Mouse (Mus musculus): ENCODE results near the gene Pkp4. TPM values are rescaled to one million over a fixed set of nuclear protein-coding genes. Genes with fewer than 3 reads are reported as not detected.

The Pkp4 gene
- polyA plus RNA-seq, 1 experiment from 2014 or later: 45.1 TPM

DNA sequence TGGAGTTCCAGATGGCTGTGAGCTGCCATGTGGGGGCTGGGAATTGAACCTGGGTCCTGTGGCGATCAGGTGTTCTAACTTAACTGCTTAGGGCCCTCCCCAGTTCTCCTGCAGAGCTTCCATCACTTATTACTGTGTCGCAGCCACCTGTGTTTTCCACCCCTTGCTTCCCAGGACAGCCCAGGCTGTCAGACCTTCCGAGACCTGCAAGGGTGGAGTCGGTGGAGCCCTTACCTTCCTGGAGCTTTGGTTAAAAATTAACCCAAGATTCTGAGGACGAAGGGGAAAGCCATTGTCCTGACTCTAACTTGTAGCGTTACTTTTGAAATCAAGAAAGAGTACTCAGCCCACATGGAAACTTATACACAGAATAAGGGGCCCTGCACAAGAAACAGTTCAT is 15.3 kb downstream of the Pkp4 start:
- Histone ChIP-seq H3K4me3 (ENCODE audit: low read depth, low read length) (no peak overlapping the region), H3K4me1 (ENCODE audit: control insufficient read depth, insufficient read depth, low read length) (peaks cover 35% of the 10 kb centered on the region), H3K27ac (ENCODE audit: low read length) (peak overlapping the region; percentile 84; the same call in 1 of the 2 replicates), H3K36me3 (ENCODE audit: control insufficient read depth, insufficient read depth, low read length) (no peaks in the 10 kb centered on the region), H3K4me2 (replicated peaks; ENCODE audit: low read depth, low read length) (no peak overlapping the region), H3K9me3 (ENCODE audit: control insufficient read depth, low read depth, low read length) (no peaks in the 10 kb centered on the region), H3K27me3 (ENCODE audit: control insufficient read depth, insufficient read depth, low read length) (no peaks in the 10 kb centered on the region), H3K9ac (replicated peaks; ENCODE audit: low read depth, low read length) (no peak overlapping the region)
- WGBS: 68% methylated on average over 6 of the region's 6 CpGs
- peak; percentile 80 for ATAC-seq (ENCODE audit: insufficient number of reproducible peaks, insufficient read depth, low FRiP score, low read depth)

GRCm38 (mm10) chr2:59178191-59178590 is 17.5 kb downstream of the Pkp4 start:
- H3K27me3 ChIP-seq (ENCODE audit: control insufficient read depth, insufficient read depth, low read length): no peaks in the 10 kb centered on the region
- WGBS: 72% methylated on average over 8 of the region's 8 CpGs
- no peak overlapping the region for H3K9ac ChIP-seq (replicated peaks; ENCODE audit: low read depth, low read length)
- H3K4me2 ChIP-seq (replicated peaks; ENCODE audit: low read depth, low read length): no peak overlapping the region
- H3K4me3 ChIP-seq (ENCODE audit: low read depth, low read length): no peak overlapping the region
- H3K27ac ChIP-seq (ENCODE audit: low read length): peak overlapping the region; percentile 76; the same call in 1 of the 2 replicates
- no peaks in the 10 kb centered on the region for H3K9me3 ChIP-seq (ENCODE audit: control insufficient read depth, low read depth, low read length)
- no peak for ATAC-seq (ENCODE audit: insufficient number of reproducible peaks, insufficient read depth, low FRiP score, low read depth)
- H3K36me3 ChIP-seq (ENCODE audit: control insufficient read depth, insufficient read depth, low read length): no peaks in the 10 kb centered on the region
- H3K4me1 ChIP-seq (ENCODE audit: control insufficient read depth, insufficient read depth, low read length): peaks cover 30% of the 10 kb centered on the region

DNA sequence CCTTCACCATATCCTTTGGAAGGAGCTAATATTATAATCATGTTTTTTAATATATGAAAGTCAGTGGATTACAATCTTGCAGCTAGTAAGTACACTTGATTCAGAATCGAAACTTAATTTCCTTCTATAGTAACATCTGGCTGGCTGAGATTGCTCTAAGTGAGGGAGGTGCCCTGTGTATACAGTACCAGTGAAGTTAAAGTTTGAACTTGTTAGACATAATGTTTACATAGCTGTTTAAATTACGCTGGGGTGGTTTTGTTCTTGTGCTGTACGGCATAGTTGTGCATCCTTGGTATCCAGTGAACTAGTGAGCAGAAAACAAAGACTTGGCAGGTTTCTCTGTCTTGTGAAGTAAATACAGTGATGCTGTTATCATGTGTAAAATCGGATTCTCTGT is 18.3 kb downstream of the Pkp4 start:
- H3K4me2 ChIP-seq (replicated peaks; ENCODE audit: low read depth, low read length): peak overlapping the region; percentile 10; the same call in 1 of the 2 replicates
- 26% methylated on average over 4 of the region's 4 CpGs for WGBS

GRCm38 (mm10) chr2:59179487-59179886 is 18.8 kb downstream of the Pkp4 start:
- Histone ChIP-seq H3K27me3 (ENCODE audit: control insufficient read depth, insufficient read depth, low read length) (no peaks in the 10 kb centered on the region), H3K27ac (ENCODE audit: low read length) (no peak overlapping the region; the same call in 1 of the 2 replicates), H3K4me2 (replicated peaks; ENCODE audit: low read depth, low read length) (no peak overlapping the region), H3K4me3 (ENCODE audit: low read depth, low read length) (no peak overlapping the region), H3K9ac (replicated peaks; ENCODE audit: low read depth, low read length) (no peak overlapping the region), H3K4me1 (ENCODE audit: control insufficient read depth, insufficient read depth, low read length) (peaks cover 30% of the 10 kb centered on the region), H3K36me3 (ENCODE audit: control insufficient read depth, insufficient read depth, low read length) (no peaks in the 10 kb centered on the region), H3K9me3 (ENCODE audit: control insufficient read depth, low read depth, low read length) (no peaks in the 10 kb centered on the region)
- WGBS: 43% methylated on average over 5 of the region's 5 CpGs
- ATAC-seq (ENCODE audit: insufficient number of reproducible peaks, insufficient read depth, low FRiP score, low read depth): no peak

More for the DNA sequence above, 18.3 kb downstream of the Pkp4 start:
- ATAC-seq (ENCODE audit: insufficient number of reproducible peaks, insufficient read depth, low FRiP score, low read depth): peak; percentile 81
- peaks cover 30% of the 10 kb centered on the region for H3K4me1 ChIP-seq (ENCODE audit: control insufficient read depth, insufficient read depth, low read length)
- H3K9ac ChIP-seq (replicated peaks; ENCODE audit: low read depth, low read length): no peak overlapping the region
- no peak overlapping the region for H3K4me3 ChIP-seq (ENCODE audit: low read depth, low read length)
- H3K27ac ChIP-seq (ENCODE audit: low read length): peak overlapping the region; percentile 76
- no peaks in the 10 kb centered on the region for H3K9me3 ChIP-seq (ENCODE audit: control insufficient read depth, low read depth, low read length)
- no peaks in the 10 kb centered on the region for H3K27me3 ChIP-seq (ENCODE audit: control insufficient read depth, insufficient read depth, low read length)
- no peaks in the 10 kb centered on the region for H3K36me3 ChIP-seq (ENCODE audit: control insufficient read depth, insufficient read depth, low read length)

DNA sequence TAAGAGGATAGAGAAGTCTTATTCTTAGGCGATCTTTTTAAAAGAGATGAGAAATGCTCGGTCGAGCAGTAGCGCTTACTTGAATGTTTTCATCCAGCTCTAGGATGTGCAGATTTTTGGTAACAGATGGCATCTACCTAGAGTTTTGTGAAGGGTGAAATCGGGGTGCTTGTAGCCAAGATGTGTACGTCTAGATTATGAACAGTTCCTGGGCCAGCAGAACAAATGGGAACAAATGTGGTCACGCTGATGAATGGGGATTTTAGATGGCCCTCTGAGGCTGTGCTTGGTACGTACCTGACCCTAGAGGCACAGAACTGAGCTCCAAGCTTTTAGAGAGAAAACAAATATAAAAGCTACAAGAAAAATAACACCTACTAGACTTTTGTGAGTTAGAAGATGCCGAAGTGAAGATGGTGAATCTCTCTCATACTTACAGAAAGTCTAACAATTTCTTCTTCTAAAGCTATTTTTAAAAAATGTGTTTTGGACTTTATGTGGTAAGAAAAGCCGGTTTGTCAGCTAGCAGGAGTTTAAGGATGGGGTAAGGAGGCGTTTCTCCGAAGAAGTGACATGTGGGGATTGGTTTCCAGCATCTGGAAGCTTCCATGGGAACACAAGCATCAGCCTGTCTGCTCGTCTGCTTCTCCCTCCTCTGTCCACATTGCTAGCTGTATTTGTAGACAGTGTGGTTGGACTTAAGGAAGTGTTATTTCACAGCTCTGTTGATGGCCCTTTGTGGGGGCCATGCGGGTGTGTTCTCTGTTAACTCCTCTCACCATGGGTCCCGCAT is 20.9 kb downstream of the Pkp4 start:
- no peak overlapping the region for H3K9ac ChIP-seq (replicated peaks; ENCODE audit: low read depth, low read length)
- H3K9me3 ChIP-seq (ENCODE audit: control insufficient read depth, low read depth, low read length): no peaks in the 10 kb centered on the region
- H3K4me1 ChIP-seq (ENCODE audit: control insufficient read depth, insufficient read depth, low read length): peaks cover 27% of the 10 kb centered on the region
- no peaks in the 10 kb centered on the region for H3K36me3 ChIP-seq (ENCODE audit: control insufficient read depth, insufficient read depth, low read length)
- H3K27me3 ChIP-seq (ENCODE audit: control insufficient read depth, insufficient read depth, low read length): no peaks in the 10 kb centered on the region
- no peak overlapping the region for H3K4me3 ChIP-seq (ENCODE audit: low read depth, low read length)
- no peak overlapping the region for H3K27ac ChIP-seq (ENCODE audit: low read length)
- 84% methylated on average over 15 of the region's 15 CpGs for WGBS
- no peak for ATAC-seq (ENCODE audit: insufficient number of reproducible peaks, insufficient read depth, low FRiP score, low read depth)
- H3K4me2 ChIP-seq (replicated peaks; ENCODE audit: low read depth, low read length): no peak overlapping the region

DNA sequence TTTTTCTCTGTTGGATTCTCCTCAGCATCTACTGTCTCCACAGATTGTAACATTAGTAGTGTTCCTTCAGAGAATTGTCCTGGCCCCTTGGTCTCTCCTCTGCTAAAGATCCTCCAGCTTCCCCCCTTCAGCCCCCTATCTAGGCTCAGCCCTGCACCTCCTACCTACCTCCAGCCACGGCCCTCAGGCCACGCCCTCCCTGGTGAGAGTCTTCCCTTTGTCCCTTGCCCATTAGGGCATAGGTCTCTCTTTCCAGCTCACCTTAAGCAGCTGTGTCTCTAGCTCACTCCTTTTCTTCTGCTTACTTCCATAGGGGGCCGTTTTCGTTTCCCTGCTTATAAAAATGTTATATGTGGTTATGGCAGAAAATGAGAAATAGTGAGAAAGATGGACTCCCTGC is 22.9 kb downstream of the Pkp4 start:
- H3K4me1 ChIP-seq (ENCODE audit: control insufficient read depth, insufficient read depth, low read length): peaks cover 18% of the 10 kb centered on the region
- no peak overlapping the region for H3K27ac ChIP-seq (ENCODE audit: low read length)
- H3K36me3 ChIP-seq (ENCODE audit: control insufficient read depth, insufficient read depth, low read length): 0 out of 2 replicates have a peak, but pooled peaks cover 2% of the 10 kb centered on the region
- H3K27me3 ChIP-seq (ENCODE audit: control insufficient read depth, insufficient read depth, low read length): no peaks in the 10 kb centered on the region
- no peak overlapping the region for H3K4me3 ChIP-seq (ENCODE audit: low read depth, low read length)
- H3K9me3 ChIP-seq (ENCODE audit: control insufficient read depth, low read depth, low read length): no peaks in the 10 kb centered on the region
- H3K9ac ChIP-seq (replicated peaks; ENCODE audit: low read depth, low read length): no peak overlapping the region
- ATAC-seq (ENCODE audit: insufficient number of reproducible peaks, insufficient read depth, low FRiP score, low read depth): no peak
- H3K4me2 ChIP-seq (replicated peaks; ENCODE audit: low read depth, low read length): no peak overlapping the region
- 79% methylated on average over 4 of the region's 4 CpGs for WGBS

- 0 out of 2 replicates have a peak, but pooled peaks cover 2% of the 10 kb centered on the region for H3K36me3 ChIP-seq (ENCODE audit: control insufficient read depth, insufficient read depth, low read length)
- no peak overlapping the region for H3K9ac ChIP-seq (replicated peaks; ENCODE audit: low read depth, low read length)
- H3K27ac ChIP-seq (ENCODE audit: low read length): no peak overlapping the region
- H3K27me3 ChIP-seq (ENCODE audit: control insufficient read depth, insufficient read depth, low read length): no peaks in the 10 kb centered on the region
- H3K9me3 ChIP-seq (ENCODE audit: control insufficient read depth, low read depth, low read length): no peaks in the 10 kb centered on the region
- WGBS: 88% methylated on average over 11 of the region's 11 CpGs
- peaks cover 11% of the 10 kb centered on the region for H3K4me1 ChIP-seq (ENCODE audit: control insufficient read depth, insufficient read depth, low read length)
- ATAC-seq (ENCODE audit: insufficient number of reproducible peaks, insufficient read depth, low FRiP score, low read depth): no peak
- no peak overlapping the region for H3K4me3 ChIP-seq (ENCODE audit: low read depth, low read length)
- no peak overlapping the region for H3K4me2 ChIP-seq (replicated peaks; ENCODE audit: low read depth, low read length)
Measured at GRCm38 (mm10) chr2:59184107-59185064, 23.7 kb downstream of the Pkp4 start.

GRCm38 (mm10) chr2:59186122-59186521 is 25.5 kb downstream of the Pkp4 start:
- no peak for ATAC-seq (ENCODE audit: insufficient number of reproducible peaks, insufficient read depth, low FRiP score, low read depth)
- WGBS: 95% methylated on average over 8 of the region's 8 CpGs
- 0 out of 2 replicates have a peak, but pooled peaks cover 2% of the 10 kb centered on the region for H3K36me3 ChIP-seq (ENCODE audit: control insufficient read depth, insufficient read depth, low read length)
- H3K27me3 ChIP-seq (ENCODE audit: control insufficient read depth, insufficient read depth, low read length): no peaks in the 10 kb centered on the region
- no peaks in the 10 kb centered on the region for H3K9me3 ChIP-seq (ENCODE audit: control insufficient read depth, low read depth, low read length)
- H3K9ac ChIP-seq (replicated peaks; ENCODE audit: low read depth, low read length): no peak overlapping the region
- H3K4me3 ChIP-seq (ENCODE audit: low read depth, low read length): no peak overlapping the region
- no peaks in the 10 kb centered on the region for H3K4me1 ChIP-seq (ENCODE audit: control insufficient read depth, insufficient read depth, low read length)
- no peak overlapping the region for H3K27ac ChIP-seq (ENCODE audit: low read length)
- no peak overlapping the region for H3K4me2 ChIP-seq (replicated peaks; ENCODE audit: low read depth, low read length)
